Mouse (Mus musculus) heart, adult 2 months (tissue): ENCODE results near the gene Lgr4. TPM values are rescaled to one million over a fixed set of nuclear protein-coding genes. Genes with fewer than 3 reads are reported as not detected.

Experiments
- DNase-seq, 2 experiments: peaks; one replicate each; pipeline ENCODE4 v3.0.0; 2021
- H3K27ac ChIP-seq: fragments of 200-600 bp; 2 replicates; pipeline ENCODE4 v1.8.1; 2022
- H3K27me3 ChIP-seq: fragments of 200-500 bp; 2 replicates; pipeline ENCODE4 v1.6.1; 2012; ENCODE audit warnings: mild to moderate bottlenecking, low read length, inconsistent platforms, mixed read lengths; ENCODE audit not compliant: control insufficient read depth, insufficient read depth
- H3K36me3 ChIP-seq: fragments of 200-500 bp; 2 replicates; pipeline ENCODE4 v1.6.1; 2012; ENCODE audit warnings: low read length, inconsistent platforms; ENCODE audit not compliant: control insufficient read depth, insufficient read depth
- H3K4me1 ChIP-seq: fragments of 200-500 bp; 2 replicates; pipeline ENCODE4 v1.6.1; 2011; ENCODE audit warnings: low read length; ENCODE audit not compliant: control insufficient read depth, insufficient read depth
- H3K4me3 ChIP-seq: fragments of 200-600 bp; 2 replicates; pipeline ENCODE4 v1.8.1; 2022
- H3K79me2 ChIP-seq: fragments of 200-500 bp; replicated peaks from 2 replicates; pipeline ENCODE4 v1.6.1; 2012; ENCODE audit warnings: mild to moderate bottlenecking, inconsistent platforms, low read length, moderate library complexity, mixed read lengths; ENCODE audit not compliant: control insufficient read depth, insufficient read depth
- H3K9ac ChIP-seq: fragments of 200-500 bp; 2 replicates; pipeline ENCODE4 v1.6.1; 2012; ENCODE audit warnings: low read depth, mild to moderate bottlenecking, control low read depth, inconsistent platforms, low read length, mixed read lengths
- CTCF ChIP-seq: fragments of 200-600 bp; IDR thresholded peaks from 2 replicates; pipeline ENCODE4 v1.8.1; 2022; ENCODE audit warnings: antibody characterized with exemption, mild to moderate bottlenecking, moderate library complexity
- EP300 ChIP-seq: fragments of 200-500 bp; IDR thresholded peaks from 2 replicates; pipeline ENCODE4 v1.6.1; 2011; ENCODE audit warnings: low read depth, low read length, control low read depth; ENCODE audit not compliant: insufficient read depth
- POLR2A ChIP-seq: fragments of 200-500 bp; IDR thresholded peaks from 2 replicates; pipeline ENCODE4 v1.6.1; 2011; ENCODE audit warnings: mild to moderate bottlenecking, low read depth, low read length, control low read depth; ENCODE audit not compliant: insufficient read depth
- WGBS: fragments of 180-500 bp; shearing (Covaris S2); methylation state at CpG from one replicate; pipeline ENCODE4 v1.1.7; 2018; 5-methylcytosine and 5-hydroxymethylcytosine counted together
- intact Hi-C: fragments of 180-260 bp; cut with DNase I; formaldehyde crosslinking; loops from one replicate; pipeline ENCODE4 v1.15.1; 2025
- polyA plus RNA-seq: library from polyadenylated mRNA; depleted of rRNA; stranded (reverse); fragments of >200 nt; gene quantifications from 2 replicates; pipeline ENCODE4 v1.2.3, GENCODE M21; 2012
- total RNA-seq, 2 experiments: library from RNA; stranded (reverse); gene quantifications; 2 replicates each; pipeline ENCODE4 v1.2.3; 2021

Gene Lgr4
- total and polyA plus RNA-seq, 3 experiments, result 13.5 to 23.7 (median 22.1) TPM

DNA sequence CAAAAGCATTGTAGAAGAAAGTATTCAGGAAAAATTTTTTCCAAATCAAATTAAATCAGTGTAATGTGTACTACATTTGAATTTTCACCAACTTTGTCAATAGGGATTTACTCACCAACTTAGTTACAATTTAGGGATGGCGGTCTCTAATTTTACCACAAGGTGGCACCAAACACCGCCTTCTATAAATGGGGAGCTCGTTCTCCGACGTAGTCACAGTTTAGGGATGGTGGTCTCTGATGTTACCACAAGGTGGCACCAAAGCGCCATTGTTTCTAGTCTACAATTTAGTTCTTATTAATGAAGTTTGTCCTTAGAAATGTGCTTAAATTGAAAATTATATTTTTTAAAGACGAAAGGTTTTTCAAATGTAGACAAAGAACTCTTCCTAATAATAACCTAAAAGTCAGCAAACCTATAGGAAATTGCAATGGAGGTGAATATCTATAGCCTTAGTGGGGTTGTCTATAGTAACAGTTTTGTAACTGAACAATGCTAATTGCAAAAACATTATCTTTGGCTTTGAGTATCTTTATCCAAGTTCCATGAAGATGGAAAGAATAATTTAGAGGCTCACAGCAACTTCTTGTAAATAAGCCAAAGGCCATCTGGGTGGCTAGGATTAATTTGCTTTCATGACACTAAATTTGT lies 13.2 kb upstream of the Lgr4 start:
- TF ChIP-seq POLR2A (no peak), CTCF (peak; percentile 98), EP300 (peak; percentile 95)
- DNase-seq, result peak; percentile 80 to 81
- H3K27ac ChIP-seq, result no peak overlapping the region
- H3K9ac ChIP-seq, result no peak overlapping the region
- H3K79me2 ChIP-seq, result no peaks in the 10 kb centered on the region
- no peaks in the 10 kb centered on the region; the same call in 1 of the 2 replicates for H3K36me3 ChIP-seq
- no peaks in the 10 kb centered on the region for H3K27me3 ChIP-seq
- no peaks in the 10 kb centered on the region for H3K4me1 ChIP-seq
- intact Hi-C loops, result loop anchor here (1.0 to 10.0 kb wide), 2 partner anchors 301 to 1081 kb away; no protein-coding TSS in a partner anchor
- WGBS, result 2% methylated on average over 7 of the region's 7 CpGs
- H3K4me3 ChIP-seq, result no peak overlapping the region

DNA sequence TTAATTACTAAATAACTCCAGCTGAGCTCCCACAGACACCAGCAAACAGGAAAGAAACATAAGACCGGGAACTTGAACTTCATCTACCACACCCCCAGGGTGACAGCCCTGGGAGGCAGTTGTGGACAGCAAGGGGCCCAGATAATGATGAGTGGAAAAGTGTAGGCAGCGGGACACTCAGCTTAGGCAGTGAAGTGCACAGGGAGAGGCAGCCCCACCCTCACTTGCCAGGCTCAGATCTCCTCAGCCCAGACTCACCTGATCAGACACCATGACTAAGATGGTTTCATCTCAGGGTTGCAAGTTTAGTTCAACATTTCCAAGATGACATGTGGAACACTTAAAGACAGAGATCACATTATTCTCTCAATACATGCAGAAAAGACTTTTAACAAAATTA lies 8.3 kb upstream of the Lgr4 start:
- Histone ChIP-seq H3K4me3 (no peak overlapping the region), H3K36me3 (no peaks in the 10 kb centered on the region), H3K27ac (no peak overlapping the region), H3K79me2 (no peaks in the 10 kb centered on the region), H3K27me3 (no peaks in the 10 kb centered on the region), H3K9ac (no peak overlapping the region), H3K4me1 (no peaks in the 10 kb centered on the region)
- WGBS, result 45% methylated on average over 2 of the region's 2 CpGs
- intact Hi-C loops, result loop anchor here (5.0 to 10.0 kb wide), 2 partner anchors 153 to 1076 kb away; no protein-coding TSS in a partner anchor
- no peak for TF ChIP-seq EP300
- TF ChIP-seq CTCF, result no peak
- TF ChIP-seq POLR2A, result no peak
- no peak for DNase-seq

- H3K79me2 ChIP-seq, result no peaks in the 10 kb centered on the region
- no peak overlapping the region for H3K4me3 ChIP-seq
- no peak for DNase-seq
- TF ChIP-seq CTCF, result no peak
- TF ChIP-seq EP300, result no peak
- TF ChIP-seq POLR2A, result no peak
- no peaks in the 10 kb centered on the region for H3K4me1 ChIP-seq
- intact Hi-C loops, result no loop called here
- no peak overlapping the region for H3K27ac ChIP-seq
- no peak overlapping the region for H3K9ac ChIP-seq
- no peaks in the 10 kb centered on the region for H3K36me3 ChIP-seq
- 91% methylated on average over 8 of the region's 8 CpGs for WGBS
- no peaks in the 10 kb centered on the region for H3K27me3 ChIP-seq
These were observed 5.2 kb upstream of the Lgr4 start for GRCm38 (mm10) chr2:109912216-109912615.

DNA sequence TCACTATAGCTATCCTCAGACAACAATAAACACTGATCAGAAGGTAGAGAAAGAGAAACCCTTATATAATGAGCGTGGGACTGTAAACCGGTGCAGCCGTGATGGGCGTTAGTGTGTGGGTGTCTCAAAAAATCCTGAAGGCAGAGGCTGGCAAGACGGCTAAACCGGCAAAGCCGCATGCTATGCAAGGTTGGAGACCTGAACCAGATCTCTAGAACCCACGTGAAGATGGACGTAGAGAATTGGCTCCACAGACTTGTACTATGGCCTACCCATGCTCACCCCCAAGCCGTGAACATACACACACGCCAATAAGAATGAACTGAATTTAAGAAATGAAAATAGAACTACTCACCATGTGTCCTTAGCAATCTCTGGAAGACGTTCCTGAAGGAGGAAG lies 4.7 kb upstream of the Lgr4 start:
- no peak overlapping the region for H3K9ac ChIP-seq
- 79% methylated on average over 12 of the region's 12 CpGs for WGBS
- DNase-seq, result no peak
- no peaks in the 10 kb centered on the region for H3K79me2 ChIP-seq
- intact Hi-C loops, result no loop called here
- H3K27me3 ChIP-seq, result no peaks in the 10 kb centered on the region
- H3K36me3 ChIP-seq, result no peaks in the 10 kb centered on the region
- TF ChIP-seq CTCF (no peak), EP300 (no peak), POLR2A (no peak)
- no peak overlapping the region for H3K4me3 ChIP-seq
- no peak overlapping the region for H3K27ac ChIP-seq
- H3K4me1 ChIP-seq, result no peaks in the 10 kb centered on the region

DNA sequence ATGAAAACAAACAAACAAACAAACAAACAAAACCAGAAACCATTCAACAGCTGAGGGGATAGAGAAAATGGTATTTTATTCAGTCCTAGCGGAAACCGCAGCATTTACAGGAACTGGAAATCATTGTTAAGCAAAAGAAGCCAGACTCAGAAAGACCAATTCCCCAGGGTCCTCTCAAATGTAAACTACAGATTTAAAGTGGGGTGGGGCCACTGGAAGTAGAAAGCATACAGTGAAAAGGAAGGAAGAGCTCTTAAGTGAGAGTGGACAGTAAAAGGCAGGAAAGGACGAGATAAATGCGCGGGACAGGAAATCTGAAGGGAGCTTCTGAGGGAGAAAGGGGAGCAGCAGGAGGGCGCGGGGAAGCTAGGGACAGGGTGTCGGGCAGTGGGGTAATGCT lies 4.2 kb upstream of the Lgr4 start:
- Histone ChIP-seq H3K36me3 (no peaks in the 10 kb centered on the region), H3K4me3 (no peak overlapping the region), H3K4me1 (no peaks in the 10 kb centered on the region), H3K27me3 (no peaks in the 10 kb centered on the region), H3K27ac (no peak overlapping the region), H3K9ac (no peak overlapping the region), H3K79me2 (no peaks in the 10 kb centered on the region)
- intact Hi-C loops, result no loop called here
- WGBS, result 35% methylated on average over 8 of the region's 8 CpGs
- TF ChIP-seq POLR2A (no peak), EP300 (no peak), CTCF (no peak)
- DNase-seq, result no peak

GRCm38 (mm10) chr2:109914601-109915000 lies 2.8 kb upstream of the Lgr4 start:
- TF ChIP-seq POLR2A (no peak), EP300 (no peak), CTCF (no peak)
- Histone ChIP-seq H3K4me3 (no peak overlapping the region), H3K27me3 (no peaks in the 10 kb centered on the region), H3K79me2 (no peaks in the 10 kb centered on the region), H3K4me1 (peaks cover 5% of the 10 kb centered on the region), H3K27ac (no peak overlapping the region), H3K36me3 (no peaks in the 10 kb centered on the region), H3K9ac (no peak overlapping the region)
- intact Hi-C loops, result no loop called here
- DNase-seq, result no peak
